Mouse (Mus musculus) left cerebral cortex, adult 2 months (tissue): ENCODE results near the gene Trank1. TPM values are rescaled to one million over a fixed set of nuclear protein-coding genes. Genes with fewer than 3 reads are reported as not detected.

Experiments used
- DNase-seq, 2 experiments: peaks; one replicate each; pipeline ENCODE4 v3.0.0; 2021 to 2022; ENCODE audit warnings: low spot score in 2 of 2, mixed read lengths in 1 of 2; ENCODE audit errors: extremely low spot score in 1 of 2
- H3K27ac ChIP-seq: fragments of 200-600 bp; 2 replicates; pipeline ENCODE4 v1.8.1; 2022
- H3K4me3 ChIP-seq: fragments of 200-600 bp; 2 replicates; pipeline ENCODE4 v1.8.1; 2022
- CTCF ChIP-seq: fragments of 200-600 bp; IDR thresholded peaks from 2 replicates; pipeline ENCODE4 v1.8.1; 2022; ENCODE audit warnings: antibody characterized with exemption, mild to moderate bottlenecking, moderate library complexity
- intact Hi-C: fragments of 180-260 bp; cut with DNase I; formaldehyde crosslinking; loops from one replicate; pipeline ENCODE4 v1.15.1; 2025
- total RNA-seq, 2 experiments: library from RNA; stranded (reverse); gene quantifications; 2 replicates each; pipeline ENCODE4 v1.2.3; 2021

The Trank1 gene
- total RNA-seq, 2 experiments from 2014 or later, result 308 to 309 TPM

- intact Hi-C loops, result no loop called here
- DNase-seq, result no peak
- Histone ChIP-seq H3K4me3 (no peak overlapping the region), H3K27ac (no peak overlapping the region)
- no peak for TF ChIP-seq CTCF
These were observed 5.4 kb upstream of the Trank1 start for GRCm38 (mm10) chr9:111306142-111306541.

DNA sequence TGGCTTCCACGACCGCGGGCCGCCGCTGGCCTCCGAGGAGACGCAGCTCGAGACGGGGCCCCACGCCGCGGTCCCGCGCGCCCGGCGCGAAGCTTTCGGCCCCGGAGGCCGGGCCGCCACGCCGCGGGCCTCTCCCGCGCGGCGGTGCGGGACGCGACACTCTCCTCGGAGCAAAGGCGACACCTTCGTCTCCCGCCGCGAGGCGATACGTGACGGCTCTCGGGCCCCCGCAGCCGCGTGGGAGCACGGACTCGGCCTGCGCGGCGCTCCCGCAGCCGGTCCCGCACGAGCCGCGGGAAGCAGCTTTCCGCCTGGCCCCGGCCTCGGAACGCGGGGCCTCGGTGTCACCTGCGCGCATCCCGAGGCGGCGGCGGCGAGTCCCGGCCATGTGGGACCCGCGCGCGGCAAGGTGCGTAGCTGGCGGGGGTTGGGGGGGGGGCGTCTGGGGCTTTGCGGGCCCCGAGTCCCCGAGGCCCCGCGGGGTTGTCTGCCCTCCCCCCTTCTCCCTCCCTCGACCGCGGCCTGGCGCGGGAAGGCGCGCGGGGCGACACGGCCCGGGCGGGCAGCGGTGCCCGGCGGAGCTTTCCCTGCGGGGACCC lies 403 bp downstream of the Trank1 start:
- H3K4me3 ChIP-seq, result peak overlapping the region; percentile 61
- H3K27ac ChIP-seq, result peak overlapping the region; percentile 87
- intact Hi-C loops, result loop anchor here (5.0 kb wide), 1 partner anchor 130 kb away; no protein-coding TSS in a partner anchor
- TF ChIP-seq CTCF, result no peak
- peak in 1 of 2 experiments; percentile 52 for DNase-seq

DNA sequence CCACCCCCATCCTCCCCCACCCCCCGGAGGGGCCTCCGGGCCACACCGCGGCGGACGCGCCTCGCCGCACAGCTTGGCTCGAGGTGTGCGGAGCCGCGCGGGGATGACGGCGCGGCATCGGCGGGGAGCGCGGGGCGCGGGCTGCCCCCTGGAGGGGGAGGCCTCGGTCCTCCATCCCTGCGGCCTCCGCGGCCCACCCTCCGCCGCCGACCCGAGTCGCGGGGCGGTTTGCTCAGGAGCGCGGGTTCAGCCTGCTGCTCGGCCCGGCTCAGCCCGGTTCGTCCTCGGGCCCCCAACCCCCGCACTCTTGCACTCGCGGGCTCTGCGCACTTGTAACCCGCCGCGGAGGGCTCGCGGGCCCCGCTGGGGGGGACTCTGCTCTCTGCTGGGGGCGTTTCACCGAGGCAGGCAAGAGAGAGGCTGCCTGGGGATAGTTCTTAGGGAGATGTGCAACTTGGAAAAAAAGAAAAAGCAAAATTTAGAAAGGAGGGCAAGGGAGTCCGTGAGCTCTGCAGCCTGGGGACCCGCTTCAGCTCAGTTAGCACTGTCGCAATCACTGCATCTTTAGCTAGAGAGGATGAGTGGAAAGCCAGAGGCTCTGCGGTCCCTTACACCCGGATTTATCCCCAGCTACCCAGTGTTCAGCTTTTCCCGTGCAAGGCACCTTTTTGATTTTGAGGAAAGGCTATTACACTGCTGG lies 1.1 kb downstream of the Trank1 start:
- Histone ChIP-seq H3K4me3 (peak overlapping the region; percentile 61), H3K27ac (peak overlapping the region; percentile 87)
- intact Hi-C loops, result loop anchor here (5.0 kb wide), 1 partner anchor 130 kb away; no protein-coding TSS in a partner anchor
- no peak; the same call in 1 of the 2 replicates for TF ChIP-seq CTCF
- DNase-seq, result peak; percentile 37 to 40

DNA sequence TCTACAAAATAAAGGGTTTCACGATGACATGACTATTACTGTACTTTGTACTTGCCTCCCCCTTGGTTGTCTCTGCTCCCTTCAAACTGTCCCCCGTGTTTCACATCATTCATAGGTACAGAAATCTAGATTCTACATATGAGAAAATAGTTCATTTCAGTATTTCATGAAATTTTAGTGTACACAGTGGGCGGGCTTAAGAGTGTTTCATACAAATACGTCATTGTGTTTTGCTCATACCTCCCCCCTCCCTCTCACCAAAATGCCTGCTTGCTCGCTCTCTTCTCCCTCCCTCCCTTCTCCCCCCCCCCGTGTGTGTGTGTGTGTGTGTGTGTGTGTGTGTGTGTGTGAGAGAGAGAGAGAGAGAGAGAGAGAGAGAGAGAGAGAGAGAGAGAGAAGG lies 1.8 kb downstream of the Trank1 start:
- Histone ChIP-seq H3K27ac (peak overlapping the region; percentile 87; the same call in 1 of the 2 replicates), H3K4me3 (peak overlapping the region; percentile 61)
- intact Hi-C loops, result loop anchor here (5.0 kb wide), 1 partner anchor 129 kb away; no protein-coding TSS in a partner anchor
- no peak for DNase-seq
- TF ChIP-seq CTCF, result no peak

- peak overlapping the region; percentile 15; the same call in 1 of the 2 replicates for H3K4me3 ChIP-seq
- DNase-seq, result no peak
- no peak for TF ChIP-seq CTCF
- H3K27ac ChIP-seq, result peak overlapping the region; percentile 24; the same call in 1 of the 2 replicates
- intact Hi-C loops, result loop anchor here (1.0 to 5.0 kb wide), 2 partner anchors 23 to 129 kb away; no protein-coding TSS in a partner anchor
These were observed 2.3 kb downstream of the Trank1 start for GRCm38 (mm10) chr9:111313793-111314192.

DNA sequence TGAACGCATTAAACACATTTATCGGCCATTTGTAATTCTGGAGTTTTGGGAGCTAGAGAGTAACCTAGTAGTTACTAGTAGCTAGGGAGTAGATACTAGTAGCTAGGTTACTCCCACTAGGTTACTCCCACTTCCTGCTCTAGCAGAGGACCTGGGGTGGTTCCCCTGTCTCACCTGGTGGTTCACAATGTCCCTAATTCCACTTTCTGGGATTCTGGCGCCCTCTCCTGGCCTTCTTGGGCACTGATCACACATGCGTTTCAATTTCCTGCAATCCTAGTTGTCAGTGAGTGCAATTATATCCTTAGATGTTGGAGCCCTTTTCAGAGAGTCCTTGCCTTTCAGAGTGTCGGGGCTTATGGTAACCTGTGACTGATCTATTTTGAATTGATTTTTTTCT lies 2.7 kb downstream of the Trank1 start:
- intact Hi-C loops, result loop anchor here (1.0 to 5.0 kb wide), 2 partner anchors 24 to 128 kb away; no protein-coding TSS in a partner anchor
- peak overlapping the region; percentile 15; the same call in 1 of the 2 replicates for H3K4me3 ChIP-seq
- no peak overlapping the region for H3K27ac ChIP-seq
- peak; percentile 80 for TF ChIP-seq CTCF
- DNase-seq, result peak; percentile 75 to 81

DNA sequence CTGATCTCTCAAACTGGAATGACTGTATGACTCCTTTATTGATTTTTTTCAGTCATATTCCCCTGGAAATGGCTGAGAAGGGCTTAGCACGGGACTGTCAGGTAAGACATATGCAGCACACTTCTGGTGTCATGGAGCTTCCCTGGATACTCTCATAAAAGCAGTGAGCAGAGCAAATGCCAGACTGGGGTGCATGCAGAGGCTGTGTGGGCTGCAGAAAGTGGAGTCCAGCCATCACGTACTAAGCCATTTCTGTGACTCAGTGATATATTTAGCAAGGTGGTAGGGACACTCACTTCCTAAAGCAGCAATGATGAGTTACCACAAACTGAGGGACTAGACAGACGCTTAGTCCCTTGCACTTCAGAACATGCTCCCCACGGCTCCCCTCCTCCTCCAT lies 9.4 kb downstream of the Trank1 start:
- TF ChIP-seq CTCF, result no peak
- intact Hi-C loops, result loop anchor here (5.0 kb wide), 1 partner anchor 61 kb away; no protein-coding TSS in a partner anchor
- Histone ChIP-seq H3K27ac (0 out of 2 replicates have a peak overlapping the region, but pooled peaks have one; percentile 7), H3K4me3 (no peak overlapping the region)
- DNase-seq, result peak in 1 of 2 experiments; percentile 36

GRCm38 (mm10) chr9:111324881-111325280 lies 13.3 kb downstream of the Trank1 start:
- Histone ChIP-seq H3K4me3 (no peak overlapping the region), H3K27ac (no peak overlapping the region; the same call in 1 of the 2 replicates)
- intact Hi-C loops, result loop anchor here (5.0 kb wide), 1 partner anchor 57 kb away; no protein-coding TSS in a partner anchor
- no peak for DNase-seq
- no peak for TF ChIP-seq CTCF

GRCm38 (mm10) chr9:111329881-111330280 lies 18.3 kb downstream of the Trank1 start:
- DNase-seq, result no peak
- no peak for TF ChIP-seq CTCF
- Histone ChIP-seq H3K4me3 (no peak overlapping the region), H3K27ac (no peak overlapping the region)
- intact Hi-C loops, result no loop called here

DNA sequence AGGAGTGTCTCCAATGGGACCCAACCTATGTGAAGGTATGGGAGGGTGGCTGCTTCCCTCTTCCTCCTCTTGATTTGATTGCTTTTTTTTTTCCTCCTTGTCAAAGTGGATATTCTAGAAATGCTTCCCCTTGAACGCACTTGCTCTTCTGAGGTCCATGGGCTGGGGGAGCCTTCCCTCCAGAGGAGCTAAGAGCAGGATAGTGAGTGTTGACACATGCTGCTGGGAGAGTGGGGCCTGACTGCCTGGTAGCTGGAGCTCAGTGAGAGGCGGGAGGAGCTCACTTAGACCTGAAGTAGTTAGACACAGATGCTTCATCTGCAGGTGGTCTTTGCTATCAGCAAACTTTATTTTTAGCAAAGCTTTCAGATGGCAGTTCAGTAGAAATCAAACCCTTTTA lies 22.3 kb downstream of the Trank1 start:
- no peak for TF ChIP-seq CTCF
- Histone ChIP-seq H3K27ac (no peak overlapping the region), H3K4me3 (no peak overlapping the region)
- intact Hi-C loops, result no loop called here
- no peak for DNase-seq

DNA sequence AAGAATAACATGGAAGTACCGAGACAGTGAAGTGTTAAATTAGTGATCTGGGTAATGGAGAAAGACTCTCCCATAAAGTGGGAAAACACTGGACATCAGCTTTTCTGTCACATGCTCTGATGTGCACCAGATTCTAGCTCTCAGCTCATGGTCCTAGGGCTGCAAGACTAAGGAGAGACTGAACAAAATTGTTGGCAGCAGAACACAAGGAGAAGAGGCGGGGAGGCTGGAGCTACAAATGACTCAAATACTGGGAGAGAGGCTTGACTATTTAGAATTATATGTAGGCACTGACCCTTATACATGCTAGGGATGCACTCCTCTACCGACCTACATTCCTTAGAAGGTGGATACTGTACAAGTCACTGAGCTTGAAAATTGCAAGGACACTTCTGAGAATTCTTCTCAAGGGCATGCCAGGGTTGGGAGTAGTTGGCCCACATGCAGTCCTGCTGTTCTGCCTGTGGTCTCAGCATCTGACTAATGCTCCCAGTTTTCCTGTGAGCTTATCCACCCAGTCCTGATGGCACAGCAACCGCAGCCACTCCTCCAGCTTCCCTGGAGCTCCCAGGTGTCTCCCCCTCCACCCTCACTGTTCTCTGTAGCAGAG lies 23.1 kb downstream of the Trank1 start:
- intact Hi-C loops, result no loop called here
- Histone ChIP-seq H3K27ac (no peak overlapping the region), H3K4me3 (no peak overlapping the region)
- DNase-seq, result no peak
- no peak for TF ChIP-seq CTCF

DNA sequence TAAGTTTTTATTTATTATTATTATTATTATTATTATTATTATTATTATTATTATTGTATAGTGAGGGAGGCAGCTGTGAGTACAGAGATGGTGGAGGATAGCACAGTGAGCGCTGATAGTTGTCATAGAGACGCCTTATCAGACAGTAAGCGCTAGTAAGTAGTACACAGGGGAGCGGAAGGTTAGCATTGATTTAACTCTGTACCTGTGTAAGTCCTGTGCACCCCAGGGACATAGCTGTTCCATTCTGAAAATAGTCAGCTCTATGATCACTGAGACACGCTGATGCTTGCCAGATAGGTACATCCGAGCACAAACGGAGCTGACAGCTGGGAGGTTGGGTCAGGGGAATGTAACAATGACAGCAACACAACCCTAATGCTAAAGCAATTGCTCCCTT lies 39.7 kb downstream of the Trank1 start:
- H3K27ac ChIP-seq, result no peak overlapping the region
- no peak for DNase-seq
- intact Hi-C loops, result loop anchor here (10.0 kb wide), 1 partner anchor 564 kb away; no protein-coding TSS in a partner anchor
- H3K4me3 ChIP-seq, result no peak overlapping the region
- no peak for TF ChIP-seq CTCF
